30 mouse cellular contexts compared by ENCODE assay signal in the genomic region with DNA sequence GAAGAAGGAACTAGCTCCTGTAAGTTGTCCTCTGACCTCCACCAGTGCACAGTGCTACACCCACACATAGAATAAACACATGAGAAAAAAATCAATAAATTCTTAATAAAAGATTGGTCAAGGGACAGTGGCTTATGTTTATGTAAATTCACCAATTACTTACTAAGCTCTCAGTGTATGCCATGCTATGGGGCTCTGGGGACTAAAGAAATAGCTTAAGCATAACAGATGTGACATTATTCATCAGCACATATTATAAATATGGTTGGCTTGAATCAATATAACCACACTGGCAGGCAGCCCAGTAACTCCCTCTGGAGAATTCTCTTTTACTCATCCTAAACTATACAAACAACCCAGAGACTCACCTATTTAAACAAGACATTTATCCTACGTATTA.
A peak's percentile ranks its signal among the peaks of the same experiment; 100 is the strongest.
DNase-seq lines count a peak whose midpoint lies in the region; ATAC-seq lines count a peak whose summit lies in the region.
"Had no signal": no experiment of that assay in that cellular context is flagged by ENCODE, and none has a peak within 500 bp of the region (broad histone marks: within the 10 kb centered on the region; RNA-seq: fewer than 3 reads in every experiment).

No protein-coding gene starts in this region.

- H3K36me3 ChIP-seq in hindbrain, embryonic 12.5 days = no peaks in the 10 kb centered on the region
- H3K36me3 ChIP-seq in hindbrain, embryonic 11.5 days (ENCODE audit: control insufficient read depth, insufficient read depth, low read length) = no peaks in the 10 kb centered on the region
- H3K36me3 ChIP-seq in neural tube, embryonic 11.5 days (ENCODE audit: control insufficient read depth, insufficient read depth, low read length) = no peaks in the 10 kb centered on the region
- H3K36me3 ChIP-seq in neural tube, embryonic 15.5 days = no peaks in the 10 kb centered on the region
- no peaks in the 10 kb centered on the region for H3K36me3 ChIP-seq in midbrain, embryonic 13.5 days
- H3K36me3 ChIP-seq: embryonic facial prominence, embryonic 15.5 days; heart, embryonic 12.5 days; hindbrain, embryonic 15.5 days; limb, embryonic 12.5 days; liver, embryonic 13.5 days had no signal

- intact Hi-C loops in gastrocnemius, postnatal 36 days (cut with DNase I) = no loop called here

- H3K9ac ChIP-seq in hindbrain, embryonic 12.5 days = no peak overlapping the region
- H3K9ac ChIP-seq in hindbrain, embryonic 11.5 days (ENCODE audit: low read depth, low read length) = no peak overlapping the region
- no peak overlapping the region for H3K9ac ChIP-seq in neural tube, embryonic 11.5 days (ENCODE audit: low read length)
- H3K9ac ChIP-seq in neural tube, embryonic 15.5 days (replicated peaks) = no peak overlapping the region
- H3K9ac ChIP-seq in midbrain, embryonic 13.5 days (replicated peaks) = no peak overlapping the region
- H3K9ac ChIP-seq: embryonic facial prominence, embryonic 15.5 days; heart, embryonic 12.5 days; hindbrain, embryonic 15.5 days; limb, embryonic 12.5 days; liver, embryonic 13.5 days had no signal

- H3K27me3 ChIP-seq in hindbrain, embryonic 12.5 days = no peaks in the 10 kb centered on the region
- H3K27me3 ChIP-seq in hindbrain, embryonic 11.5 days (ENCODE audit: control insufficient read depth, insufficient read depth, low read length) = no peaks in the 10 kb centered on the region
- no peaks in the 10 kb centered on the region for H3K27me3 ChIP-seq in neural tube, embryonic 11.5 days (ENCODE audit: control insufficient read depth, insufficient read depth, low read length)
- H3K27me3 ChIP-seq in neural tube, embryonic 15.5 days (replicated peaks) = no peaks in the 10 kb centered on the region
- H3K27me3 ChIP-seq in midbrain, embryonic 13.5 days = no peaks in the 10 kb centered on the region
- H3K27me3 ChIP-seq: embryonic facial prominence, embryonic 15.5 days; heart, embryonic 12.5 days; hindbrain, embryonic 15.5 days; limb, embryonic 12.5 days; liver, embryonic 13.5 days; Patski had no signal

- no peak overlapping the region for H3K4me3 ChIP-seq in hindbrain, embryonic 12.5 days
- no peak overlapping the region for H3K4me3 ChIP-seq in hindbrain, embryonic 11.5 days (ENCODE audit: low read depth, low read length)
- no peak overlapping the region for H3K4me3 ChIP-seq in neural tube, embryonic 11.5 days (ENCODE audit: low read depth, low read length)
- H3K4me3 ChIP-seq in neural tube, embryonic 15.5 days (replicated peaks) = no peak overlapping the region
- no peak overlapping the region for H3K4me3 ChIP-seq in midbrain, embryonic 13.5 days (replicated peaks)
- H3K4me3 ChIP-seq: embryonic facial prominence, embryonic 15.5 days; heart, embryonic 12.5 days; hindbrain, embryonic 15.5 days; layer of hippocampus, adult 2 months; limb, embryonic 12.5 days; liver, embryonic 13.5 days; megakaryocyte, embryonic 14.5 days had no signal

- H3K4me1 ChIP-seq in hindbrain, embryonic 12.5 days = no peaks in the 10 kb centered on the region
- no peaks in the 10 kb centered on the region for H3K4me1 ChIP-seq in hindbrain, embryonic 11.5 days (replicated peaks; ENCODE audit: control insufficient read depth, insufficient read depth, low read length)
- no peaks in the 10 kb centered on the region for H3K4me1 ChIP-seq in neural tube, embryonic 11.5 days (ENCODE audit: control insufficient read depth, insufficient read depth, low read length)
- H3K4me1 ChIP-seq in neural tube, embryonic 15.5 days = no peaks in the 10 kb centered on the region
- no peaks in the 10 kb centered on the region for H3K4me1 ChIP-seq in midbrain, embryonic 13.5 days (replicated peaks)
- H3K4me1 ChIP-seq: embryonic facial prominence, embryonic 15.5 days; heart, embryonic 12.5 days; hindbrain, embryonic 15.5 days; limb, embryonic 12.5 days; liver, embryonic 13.5 days; megakaryocyte, embryonic 14.5 days had no signal

- H3K4me2 ChIP-seq in hindbrain, embryonic 12.5 days (replicated peaks) = no peak overlapping the region
- H3K4me2 ChIP-seq in hindbrain, embryonic 11.5 days (replicated peaks; ENCODE audit: low read depth, low read length) = no peak overlapping the region
- H3K4me2 ChIP-seq in neural tube, embryonic 11.5 days (ENCODE audit: low read depth) = no peak overlapping the region
- no peak overlapping the region for H3K4me2 ChIP-seq in neural tube, embryonic 15.5 days
- no peak overlapping the region for H3K4me2 ChIP-seq in midbrain, embryonic 13.5 days (replicated peaks)
- H3K4me2 ChIP-seq: embryonic facial prominence, embryonic 15.5 days; heart, embryonic 12.5 days; hindbrain, embryonic 15.5 days; limb, embryonic 12.5 days; liver, embryonic 13.5 days had no signal

- no peak for DNase-seq in hindbrain, embryonic 11.5 days (ENCODE audit: low spot score)
- DNase-seq in neural tube, embryonic 11.5 days (ENCODE audit: low spot score) = no peak
- DNase-seq in NIH3T3 (ENCODE audit: low read depth) = peak; percentile 59
- no peak for DNase-seq in cerebellum, adult 18-20 months
- DNase-seq in gastrocnemius, postnatal 36 days = no peak
- DNase-seq: adrenal gland, postnatal 36 days; cerebellum, adult 2 months; cerebellum, postnatal 36 days; embryo, embryonic 11 days; gastrocnemius, postnatal 14 days; heart, adult 18-20 months; heart, postnatal 10 days; kidney, adult 9 months; kidney, postnatal 14 days; liver, embryonic 13.5 days; lung, adult 2 months; thymus, adult 2 months had no signal

- ATAC-seq in hindbrain, embryonic 12.5 days (ENCODE audit: low FRiP score) = peak; percentile 74; the same call in 1 of the 2 replicates
- ATAC-seq in hindbrain, embryonic 11.5 days (ENCODE audit: low FRiP score) = no peak; the same call in 1 of the 2 replicates
- peak; percentile 27; the same call in 1 of the 2 replicates for ATAC-seq in neural tube, embryonic 11.5 days (ENCODE audit: insufficient read depth, low FRiP score, low TSS enrichment)
- no peak for ATAC-seq in neural tube, embryonic 15.5 days (ENCODE audit: low FRiP score)
- peak; percentile 70 for ATAC-seq in midbrain, embryonic 13.5 days
- ATAC-seq: forebrain, embryonic 16.5 days; intestine, embryonic 16.5 days; Patski had no signal

- WGBS in hindbrain, embryonic 12.5 days = 68% methylated on average over 1 of the region's 1 CpGs
- WGBS in hindbrain, embryonic 11.5 days = 84% methylated on average over 1 of the region's 1 CpGs
- WGBS in neural tube, embryonic 11.5 days = 70% methylated on average over 1 of the region's 1 CpGs
- WGBS in neural tube, embryonic 15.5 days = 39% methylated on average over 1 of the region's 1 CpGs
- 62% methylated on average over 1 of the region's 1 CpGs for WGBS in midbrain, embryonic 13.5 days

- no peaks in the 10 kb centered on the region for H3K9me3 ChIP-seq in hindbrain, embryonic 12.5 days (replicated peaks)
- no peaks in the 10 kb centered on the region for H3K9me3 ChIP-seq in hindbrain, embryonic 11.5 days (ENCODE audit: control insufficient read depth, low read length)
- no peaks in the 10 kb centered on the region for H3K9me3 ChIP-seq in neural tube, embryonic 11.5 days (ENCODE audit: control insufficient read depth, low read length)
- H3K9me3 ChIP-seq in neural tube, embryonic 15.5 days (replicated peaks) = no peaks in the 10 kb centered on the region
- H3K9me3 ChIP-seq in midbrain, embryonic 13.5 days = no peaks in the 10 kb centered on the region
- H3K9me3 ChIP-seq: embryonic facial prominence, embryonic 15.5 days; heart, embryonic 12.5 days; hindbrain, embryonic 15.5 days; limb, embryonic 12.5 days; liver, embryonic 13.5 days; megakaryocyte, embryonic 14.5 days had no signal

- H3K27ac ChIP-seq in hindbrain, embryonic 12.5 days = no peak overlapping the region
- H3K27ac ChIP-seq in hindbrain, embryonic 11.5 days (ENCODE audit: low read depth, low read length) = no peak overlapping the region
- H3K27ac ChIP-seq in neural tube, embryonic 11.5 days (ENCODE audit: low read depth, low read length) = no peak overlapping the region
- no peak overlapping the region for H3K27ac ChIP-seq in neural tube, embryonic 15.5 days (replicated peaks)
- H3K27ac ChIP-seq in midbrain, embryonic 13.5 days = no peak overlapping the region
- H3K27ac ChIP-seq: embryonic facial prominence, embryonic 15.5 days; hindbrain, embryonic 15.5 days; layer of hippocampus, adult 2 months; limb, embryonic 12.5 days; liver, embryonic 13.5 days; stomach, postnatal 0 days had no signal

Comparison
In these comparisons a context has a peak if more than half of its experiments do, and no peak if none do; other contexts are left out.
1. ATAC-seq: peak in hindbrain, embryonic 12.5 days (single experiment), neural tube, embryonic 11.5 days (single experiment) and midbrain, embryonic 13.5 days (single experiment); none in hindbrain, embryonic 11.5 days (single experiment) and neural tube, embryonic 15.5 days (single experiment).